Mouse (Mus musculus) embryo, embryonic 9.5 days (tissue): ENCODE results near the gene Saal1.
"Not testable (repeated sequence)": the region's sequence is repeated elsewhere in the genome, so short reads cannot be mapped to it uniquely, and the experiment has no call there.

Source experiments
- DNase-seq: peaks from one replicate; pipeline ENCODE4 v3.0.0-alpha.2; 2017; ENCODE audit errors: extremely low spot score

Saal1 gene

GRCm38 (mm10) chr7:46710390-46710844 is at the start of gene Saal1:
Gene Saal1 (minus strand): TSS chr7:46710680.
- peak; percentile 95 for DNase-seq

GRCm38 (mm10) chr7:46751490-46751889 is 41.0 kb upstream of the Saal1 start, which contains the start of gene Saa2:
Gene Saa2 (plus strand): TSS chr7:46751790.
- DNase-seq: no peak

DNA sequence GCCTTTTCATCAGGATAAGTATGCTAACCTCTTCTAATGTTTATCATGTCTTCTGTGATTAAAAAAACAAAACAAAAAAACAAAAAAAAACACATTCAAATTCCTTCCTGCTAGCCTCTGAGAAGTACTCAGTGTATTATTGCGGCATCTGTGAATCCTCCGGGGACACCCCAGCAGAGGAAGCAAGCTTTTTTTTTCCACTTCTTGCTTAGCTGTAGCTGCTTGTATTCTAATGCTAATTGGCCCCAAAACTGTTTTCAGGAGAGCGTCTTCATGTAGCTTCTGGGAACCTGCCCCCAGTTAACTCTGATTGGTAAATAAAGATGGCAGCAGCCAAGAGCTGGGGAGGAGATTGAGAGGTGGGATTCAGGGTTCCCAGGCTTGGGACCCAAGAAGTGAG is 38.0 kb upstream of the Saal1 start:
- DNase-seq: no peak

- no peak for DNase-seq
These were observed 35.9 kb upstream of the Saal1 start for GRCm38 (mm10) chr7:46746381-46746780.

DNA sequence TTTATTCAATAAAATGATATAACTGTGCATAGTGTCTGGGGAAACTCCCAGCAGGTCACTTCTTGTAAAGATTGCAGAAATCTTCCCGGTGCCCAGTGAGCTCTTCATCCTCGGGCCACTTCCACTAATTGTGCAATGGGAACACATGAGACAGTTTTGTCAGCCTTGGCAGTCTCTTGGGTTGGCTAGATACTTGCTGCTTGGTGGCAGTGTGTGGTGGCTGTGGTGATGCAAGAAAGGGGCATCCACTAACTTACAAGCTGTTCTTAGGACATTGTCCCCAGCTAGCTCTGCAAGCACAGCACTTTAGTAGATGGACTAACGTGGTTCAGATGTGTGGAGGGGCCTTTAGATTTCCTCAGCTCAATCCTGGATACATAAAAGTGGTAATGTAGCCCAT is 35.3 kb upstream of the Saal1 start:
- DNase-seq: no peak

- not testable (repeated sequence) for DNase-seq
These were observed 32.4 kb upstream of the Saal1 start, which contains the start of gene Saa1 for GRCm38 (mm10) chr7:46742880-46743279. Gene Saa1 (minus strand): TSS chr7:46742980.

DNA sequence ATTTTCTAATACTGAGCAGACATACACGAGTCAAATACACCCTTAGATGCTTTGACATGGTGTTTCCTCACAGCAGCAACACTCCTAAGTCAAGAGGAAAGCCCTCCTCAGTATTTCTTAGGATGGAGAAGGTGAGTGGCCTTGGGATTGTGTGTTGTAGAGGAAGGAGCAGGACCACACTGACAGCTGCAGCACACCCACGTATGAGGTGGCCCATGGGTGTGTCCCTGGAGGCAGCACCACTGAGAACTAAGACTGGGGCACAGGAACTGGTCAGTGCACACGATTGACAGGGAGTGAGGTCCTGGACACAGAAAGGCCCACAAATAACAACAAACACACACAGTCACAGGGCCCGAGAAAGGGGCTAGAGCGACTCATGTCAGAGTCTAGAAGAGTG is 29.6 kb upstream of the Saal1 start:
- DNase-seq: not testable (repeated sequence)

DNA sequence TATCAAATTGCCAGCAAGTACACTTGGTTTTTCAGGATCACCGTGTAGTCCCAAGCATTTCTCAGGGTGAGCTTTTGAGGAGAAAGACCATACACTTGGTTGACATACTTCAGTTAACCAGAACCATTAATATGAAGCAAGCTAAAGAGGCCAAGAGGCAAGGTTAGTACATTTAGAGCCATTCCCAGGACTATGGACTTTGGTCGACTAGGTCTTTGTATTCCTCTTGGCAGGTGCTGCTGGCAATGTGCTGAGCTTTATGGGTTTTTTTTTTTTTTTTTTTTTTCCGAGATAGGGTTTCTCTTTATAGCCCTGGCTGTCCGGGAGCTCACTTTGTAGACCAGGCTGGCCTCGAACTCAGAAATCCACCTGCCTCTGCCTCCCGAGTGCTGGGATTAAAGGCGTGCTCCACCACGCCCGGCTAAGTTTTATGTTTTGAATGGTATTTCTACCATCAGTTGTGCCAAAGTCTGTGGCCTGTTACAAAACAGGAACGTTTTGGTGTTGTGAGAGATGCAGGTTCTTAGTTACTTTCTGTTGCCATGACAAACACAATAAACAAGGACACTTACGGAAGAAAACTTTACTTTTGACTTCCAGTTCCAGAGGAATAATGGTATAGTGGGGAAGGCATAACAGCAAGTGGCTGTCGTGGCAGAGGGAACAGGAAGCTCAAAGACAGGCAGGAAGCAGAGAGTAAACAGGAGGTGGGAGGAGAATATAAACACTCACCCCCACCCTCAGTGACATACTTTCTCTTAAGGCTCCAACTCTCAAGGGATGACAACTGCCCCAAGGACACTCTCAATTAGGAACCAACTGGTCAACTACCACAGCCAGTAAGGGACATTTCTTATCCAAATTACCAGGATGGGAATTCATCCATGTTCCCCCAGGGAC is 28.3 kb upstream of the Saal1 start:
- no peak for DNase-seq

- DNase-seq: no peak
These were observed 24.5 kb upstream of the Saal1 start for GRCm38 (mm10) chr7:46734983-46735382.

DNA sequence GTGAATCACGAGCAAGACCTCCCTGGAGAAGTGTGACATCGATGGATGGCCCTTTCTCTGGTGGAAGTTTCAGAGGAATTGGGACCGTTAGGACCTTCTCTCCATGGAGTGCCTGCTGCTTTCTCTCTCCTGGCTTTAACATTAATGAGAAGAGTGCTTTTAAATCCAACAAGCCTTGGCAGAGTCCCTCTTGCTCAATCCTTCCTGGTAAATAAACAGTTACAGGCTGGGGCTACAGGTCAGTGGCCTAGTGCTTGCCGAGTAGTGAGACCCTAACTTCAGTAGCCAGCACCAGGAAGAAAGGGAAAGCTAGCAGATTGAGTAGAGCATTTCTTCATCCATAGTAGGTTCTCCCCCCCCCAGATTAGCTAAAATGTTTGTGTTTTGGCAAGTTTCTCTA is 22.0 kb upstream of the Saal1 start, which contains the start of gene Saa4:
Gene Saa4 (minus strand): TSS at position 146 of the 400 bp plus-strand sequence.
- DNase-seq: no peak

GRCm38 (mm10) chr7:46727584-46727983 is 17.1 kb upstream of the Saal1 start:
- DNase-seq: no peak

- DNase-seq: no peak
These were observed 13.9 kb upstream of the Saal1 start for GRCm38 (mm10) chr7:46724396-46724795.

- no peak for DNase-seq
These were observed 13.4 kb upstream of the Saal1 start for GRCm38 (mm10) chr7:46723849-46724248.

DNA sequence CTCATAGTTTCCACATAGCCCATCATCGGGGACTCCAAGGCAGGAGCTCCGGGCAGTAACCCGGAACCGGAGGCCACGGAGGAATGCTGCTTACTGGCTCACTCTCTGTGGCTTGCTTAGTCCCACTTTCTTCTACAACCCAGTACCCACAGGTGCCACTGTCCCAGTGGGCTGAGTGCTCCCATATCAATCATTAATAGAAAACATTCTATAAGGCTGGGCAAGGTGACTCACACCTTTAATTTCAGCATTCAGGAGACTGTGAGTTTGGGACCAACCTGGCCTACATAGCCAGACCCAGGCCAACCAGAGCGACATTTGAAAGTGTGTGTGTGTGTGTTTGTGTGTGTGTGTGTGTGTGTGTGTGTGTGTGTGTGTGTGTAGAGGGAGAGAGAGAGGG is 12.9 kb upstream of the Saal1 start:
- DNase-seq: no peak

DNA sequence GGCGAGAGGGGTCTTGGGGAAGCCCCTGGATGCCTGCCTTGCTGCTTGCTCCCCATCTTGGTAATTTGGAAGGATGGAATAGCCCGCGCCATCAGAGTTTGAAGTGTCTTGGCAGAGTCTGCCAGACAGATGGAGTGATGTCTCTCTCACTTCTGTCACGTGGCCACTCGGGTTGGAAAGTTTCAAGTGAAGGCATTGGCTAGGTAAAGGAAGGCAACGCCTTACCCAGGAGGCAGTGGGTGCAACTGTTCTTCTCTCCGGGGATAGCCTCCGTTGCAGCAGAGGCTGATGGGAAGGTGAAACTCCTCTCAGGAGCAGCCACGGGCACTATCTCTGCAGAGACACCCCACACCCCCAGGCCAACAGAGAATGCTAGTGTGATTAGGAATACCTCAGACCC is 10.0 kb upstream of the Saal1 start:
- no peak for DNase-seq

- DNase-seq: no peak
These were observed 9.0 kb upstream of the Saal1 start for GRCm38 (mm10) chr7:46719526-46719925.

DNA sequence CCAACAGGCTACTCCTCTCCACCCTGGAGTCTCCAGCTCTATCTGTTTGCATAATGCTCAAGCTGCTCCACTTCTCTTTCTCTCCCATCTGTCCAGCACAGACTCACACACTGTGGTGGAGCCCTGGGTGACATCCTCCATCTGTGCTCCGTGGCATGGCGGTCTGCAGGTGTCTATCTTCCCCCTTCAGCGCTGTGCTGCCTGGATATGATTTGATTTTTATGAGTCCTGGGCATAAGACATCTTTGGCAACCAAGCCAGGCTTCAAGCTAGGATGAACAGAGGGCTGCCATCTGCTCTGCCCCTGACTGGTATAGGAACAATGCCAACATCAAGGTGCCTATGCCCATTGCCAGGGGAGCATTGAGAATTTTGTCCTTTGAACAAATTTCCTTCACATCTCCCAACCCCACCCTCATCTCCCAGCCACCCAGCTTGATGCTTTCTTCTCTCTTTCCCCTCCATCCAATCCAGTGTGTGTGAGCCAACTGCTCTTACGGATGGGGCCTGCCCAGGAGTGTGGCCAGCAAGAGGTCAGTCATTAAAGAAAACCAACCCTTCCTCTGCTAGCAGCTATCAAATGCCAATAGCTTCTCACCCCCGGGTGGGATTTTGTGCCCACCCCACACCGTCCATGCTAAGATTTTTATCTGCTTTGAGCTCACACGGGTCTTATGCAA is 8.3 kb upstream of the Saal1 start:
- no peak for DNase-seq

DNA sequence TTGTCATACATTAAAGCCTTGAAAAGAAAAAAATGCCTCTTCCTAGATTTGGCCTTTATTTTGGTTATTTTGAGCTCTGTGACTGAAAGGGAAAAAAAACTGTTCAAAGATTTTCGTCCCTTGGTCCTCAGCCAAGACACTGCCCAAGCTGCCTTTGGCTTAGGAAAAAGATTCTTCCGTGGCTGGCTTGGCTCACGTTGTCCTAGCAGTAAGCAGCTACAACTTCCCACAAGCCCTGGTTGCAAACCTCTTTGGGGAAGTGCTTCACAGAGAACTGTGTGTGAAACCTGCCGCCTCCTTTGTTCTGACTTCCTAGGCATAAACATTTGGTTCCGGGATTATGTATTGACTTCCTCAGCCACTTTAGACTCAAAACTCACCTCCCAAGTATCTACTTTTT is 6.4 kb upstream of the Saal1 start:
- DNase-seq: no peak

DNA sequence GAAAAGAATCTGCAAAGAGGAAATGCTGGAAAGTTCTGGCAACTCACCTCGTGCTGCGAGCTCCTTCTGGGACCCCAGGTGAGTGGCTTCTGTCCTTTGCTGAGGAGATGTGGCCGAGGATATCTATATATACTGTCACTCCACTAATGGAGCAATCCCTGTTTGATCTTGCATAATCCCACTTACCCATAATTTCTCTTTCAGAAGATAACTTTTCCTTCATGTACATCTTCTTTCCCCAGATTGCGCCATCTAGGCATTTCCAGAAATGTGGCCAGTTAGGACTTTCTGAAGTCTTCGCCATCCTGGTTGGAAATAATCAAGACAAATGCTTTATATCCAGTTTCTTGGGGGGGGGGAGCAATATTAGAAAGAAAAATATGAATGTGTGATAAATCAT is 5.1 kb upstream of the Saal1 start, which contains the start of gene Saa3:
Gene Saa3 (minus strand): TSS at position 101 of the 400 bp plus-strand sequence.
- no peak for DNase-seq

DNA sequence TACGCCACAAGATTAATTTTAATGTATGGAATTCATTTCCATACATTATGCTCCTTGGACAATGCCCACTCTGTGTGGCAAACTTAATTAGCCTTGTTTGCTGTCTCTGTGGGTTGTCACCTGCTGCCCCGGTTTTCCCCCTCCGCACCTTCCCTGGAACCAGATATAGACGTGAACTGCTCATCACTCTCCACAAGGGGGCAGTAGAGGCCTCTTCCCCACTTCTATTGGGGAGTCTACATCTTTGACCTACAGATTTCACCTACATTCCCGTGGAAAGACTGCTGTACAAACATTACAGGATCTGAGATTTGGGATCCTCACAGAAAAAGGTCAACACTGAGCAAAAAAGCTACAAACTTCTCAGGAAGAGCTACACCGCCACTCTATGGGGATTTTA is 4.0 kb upstream of the Saal1 start:
- peak; percentile 56 for DNase-seq

DNA sequence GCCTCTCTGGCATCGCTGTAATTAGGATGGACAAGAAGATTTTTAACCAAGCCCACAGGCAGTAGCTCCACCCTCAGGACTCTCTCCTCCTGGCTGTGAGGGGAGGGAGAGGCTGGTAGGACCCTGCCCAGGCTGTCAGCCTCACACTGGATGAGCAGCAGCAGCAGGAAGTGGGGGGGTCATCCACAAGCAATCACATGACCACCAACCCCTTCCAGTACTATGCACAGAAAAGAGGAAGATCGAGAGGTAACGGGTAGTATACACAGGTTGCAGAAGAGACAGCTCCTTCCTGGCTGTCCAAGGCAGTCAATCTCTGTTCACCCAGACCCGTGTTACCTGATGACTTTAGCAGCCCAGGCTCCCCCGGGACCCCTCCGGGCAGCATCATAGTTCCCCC is 1.8 kb upstream of the Saal1 start:
- no peak for DNase-seq

GRCm38 (mm10) chr7:46700521-46701025 is 9.9 kb downstream of the Saal1 start:
- no peak for DNase-seq
